Mouse (Mus musculus) liver, embryonic 13.5 days (tissue): ENCODE results near the gene Cep41. TPM values are rescaled to one million over a fixed set of nuclear protein-coding genes. Genes with fewer than 3 reads are reported as not detected.
A peak's percentile ranks its signal among the peaks of the same experiment; 100 is the strongest.

Experiments used
- ATAC-seq: fragments of 200-750 bp; cut with Nextera tagmentation; 2 replicates; pipeline ENCODE4 v1.8.0; 2017; ENCODE audit warnings: low read depth, mild to moderate bottlenecking, moderate number of reproducible peaks, moderate library complexity
- DNase-seq: peaks from one replicate; pipeline ENCODE4 v3.0.0; 2022
- H3K27ac ChIP-seq: fragments of 300-500 bp; sonication (generic); 2 replicates; pipeline ENCODE4 v1.5.1; 2015; ENCODE audit warnings: moderate library complexity, mild to moderate bottlenecking, inconsistent platforms
- H3K27me3 ChIP-seq: fragments of 300-500 bp; sonication (generic); 2 replicates; pipeline ENCODE4 v1.6.1; 2015; ENCODE audit warnings: mild to moderate bottlenecking, inconsistent platforms
- H3K36me3 ChIP-seq: fragments of 300-500 bp; sonication (generic); 2 replicates; pipeline ENCODE4 v1.6.1; 2015; ENCODE audit warnings: mild to moderate bottlenecking, inconsistent platforms
- H3K4me1 ChIP-seq: fragments of 300-500 bp; sonication (generic); replicated peaks from 2 replicates; pipeline ENCODE4 v1.6.1; 2015; ENCODE audit warnings: inconsistent platforms
- H3K4me2 ChIP-seq: fragments of 300-500 bp; sonication (generic); 2 replicates; pipeline ENCODE4 v1.6.1; 2015; ENCODE audit warnings: inconsistent platforms, mild to moderate bottlenecking, moderate library complexity
- H3K4me3 ChIP-seq: fragments of 300-500 bp; sonication (generic); replicated peaks from 2 replicates; pipeline ENCODE4 v1.5.1; 2015; ENCODE audit warnings: mild to moderate bottlenecking, inconsistent platforms
- H3K9ac ChIP-seq: fragments of 300-500 bp; sonication (generic); 2 replicates; pipeline ENCODE4 v1.6.1; 2015; ENCODE audit warnings: mild to moderate bottlenecking, inconsistent platforms
- H3K9me3 ChIP-seq: fragments of 300-500 bp; sonication (generic); replicated peaks from 2 replicates; pipeline ENCODE4 v1.6.1; 2016; ENCODE audit warnings: inconsistent platforms
- WGBS: fragments of 180-500 bp; shearing (Covaris S2); methylation state at CpG from one replicate; pipeline ENCODE4 v1.1.7; 2015; ENCODE audit not compliant: insufficient replicate concordance; 5-methylcytosine and 5-hydroxymethylcytosine counted together
- polyA plus RNA-seq: library from polyadenylated mRNA; unstranded; fragments of >200 nt; fragmentation: Nextera tagmentation; extraction: Ambion mirVana; gene quantifications from 2 replicates; pipeline ENCODE4 v1.2.1, GENCODE M21; 2015

The Cep41 gene
- polyA plus RNA-seq, 1 experiment from 2014 or later = 5.2 TPM

- H3K4me3 ChIP-seq = no peak overlapping the region
- no peaks in the 10 kb centered on the region for H3K36me3 ChIP-seq
- no peak for DNase-seq
- H3K9ac ChIP-seq = no peak overlapping the region
- ATAC-seq = no peak
- H3K27me3 ChIP-seq = peaks cover 68% of the 10 kb centered on the region
- 53% methylated on average over 18 of the region's 18 CpGs for WGBS
- H3K4me2 ChIP-seq = no peak overlapping the region
- H3K9me3 ChIP-seq = peaks cover 12% of the 10 kb centered on the region
- no peaks in the 10 kb centered on the region for H3K4me1 ChIP-seq
- H3K27ac ChIP-seq = no peak overlapping the region
These were observed 39.1 kb upstream of the Cep41 start for GRCm38 (mm10) chr6:30732571-30733130.

- ATAC-seq (no peak), DNase-seq (no peak)
- Histone ChIP-seq H3K4me1 (no peaks in the 10 kb centered on the region), H3K4me2 (no peak overlapping the region), H3K27ac (no peak overlapping the region), H3K9me3 (no peaks in the 10 kb centered on the region; the same call in 1 of the 2 replicates), H3K27me3 (peaks cover 45% of the 10 kb centered on the region), H3K4me3 (no peak overlapping the region), H3K9ac (no peak overlapping the region), H3K36me3 (no peaks in the 10 kb centered on the region)
- WGBS = 54% methylated on average over 12 of the region's 12 CpGs
These were observed 36.9 kb upstream of the Cep41 start for GRCm38 (mm10) chr6:30730301-30730971.

- DNase-seq (no peak), ATAC-seq (no peak)
- WGBS = 63% methylated on average over 7 of the region's 7 CpGs
- H3K4me1 ChIP-seq = no peaks in the 10 kb centered on the region
- no peaks in the 10 kb centered on the region for H3K9me3 ChIP-seq
- H3K27me3 ChIP-seq = no peaks in the 10 kb centered on the region
- no peaks in the 10 kb centered on the region for H3K36me3 ChIP-seq
- H3K27ac ChIP-seq = no peak within 1 kb of the TSS
- H3K4me3 ChIP-seq = no peak within 1 kb of the TSS
- no peak within 1 kb of the TSS for H3K4me2 ChIP-seq
- no peak within 1 kb of the TSS for H3K9ac ChIP-seq
These were observed 29.8 kb upstream of the Cep41 start, which contains the start of gene Mest for GRCm38 (mm10) chr6:30723331-30723730. TSS of gene Mest (plus strand) at chr6:30723547.

- no peaks in the 10 kb centered on the region for H3K4me1 ChIP-seq
- H3K9ac ChIP-seq = no peak overlapping the region
- H3K27me3 ChIP-seq = no peaks in the 10 kb centered on the region
- H3K27ac ChIP-seq = no peak overlapping the region
- H3K9me3 ChIP-seq = no peaks in the 10 kb centered on the region
- WGBS = 63% methylated on average over 4 of the region's 4 CpGs
- ATAC-seq (no peak), DNase-seq (no peak)
- H3K36me3 ChIP-seq = no peaks in the 10 kb centered on the region
- H3K4me2 ChIP-seq = no peak overlapping the region
- no peak overlapping the region for H3K4me3 ChIP-seq
These were observed 29.0 kb upstream of the Cep41 start for GRCm38 (mm10) chr6:30722385-30723164.

GRCm38 (mm10) chr6:30716796-30717195 is 23.2 kb upstream of the Cep41 start:
- no peak overlapping the region for H3K27ac ChIP-seq
- WGBS = 79% methylated on average over 7 of the region's 7 CpGs
- H3K9me3 ChIP-seq = no peaks in the 10 kb centered on the region
- no peaks in the 10 kb centered on the region for H3K36me3 ChIP-seq
- H3K9ac ChIP-seq = no peak overlapping the region
- H3K4me3 ChIP-seq = no peak overlapping the region
- H3K4me2 ChIP-seq = no peak overlapping the region
- H3K27me3 ChIP-seq = no peaks in the 10 kb centered on the region
- H3K4me1 ChIP-seq = peaks cover 12% of the 10 kb centered on the region
- DNase-seq (no peak), ATAC-seq (no peak)

GRCm38 (mm10) chr6:30714891-30715471 is 21.4 kb upstream of the Cep41 start:
- H3K9me3 ChIP-seq = no peaks in the 10 kb centered on the region
- DNase-seq = no peak
- H3K27ac ChIP-seq = no peak overlapping the region

GRCm38 (mm10) chr6:30713896-30714295 is 20.3 kb upstream of the Cep41 start:
- Histone ChIP-seq H3K9ac (no peak overlapping the region), H3K9me3 (no peaks in the 10 kb centered on the region), H3K4me1 (peaks cover 20% of the 10 kb centered on the region), H3K36me3 (no peaks in the 10 kb centered on the region), H3K4me2 (no peak overlapping the region), H3K4me3 (no peak overlapping the region), H3K27me3 (no peaks in the 10 kb centered on the region), H3K27ac (no peak overlapping the region)
- ATAC-seq (no peak), DNase-seq (no peak)
- 70% methylated on average over 11 of the region's 11 CpGs for WGBS

More at GRCm38 (mm10) chr6:30714891-30715471, 21.4 kb upstream of the Cep41 start:
- no peaks in the 10 kb centered on the region for H3K27me3 ChIP-seq
- WGBS = 74% methylated on average over 5 of the region's 5 CpGs
- peaks cover 20% of the 10 kb centered on the region for H3K4me1 ChIP-seq
- no peaks in the 10 kb centered on the region for H3K36me3 ChIP-seq
- H3K4me3 ChIP-seq = no peak overlapping the region
- no peak overlapping the region for H3K9ac ChIP-seq
- H3K4me2 ChIP-seq = no peak overlapping the region
- ATAC-seq = no peak

GRCm38 (mm10) chr6:30713455-30713854 is 19.9 kb upstream of the Cep41 start:
- no peak overlapping the region for H3K4me3 ChIP-seq
- no peak for ATAC-seq

GRCm38 (mm10) chr6:30712484-30712883 is 18.9 kb upstream of the Cep41 start:
- ATAC-seq = peak; percentile 57

More at GRCm38 (mm10) chr6:30713455-30713854, 19.9 kb upstream of the Cep41 start:
- no peaks in the 10 kb centered on the region for H3K36me3 ChIP-seq
- 39% methylated on average over 6 of the region's 6 CpGs for WGBS
- no peaks in the 10 kb centered on the region for H3K9me3 ChIP-seq
- H3K9ac ChIP-seq = no peak overlapping the region
- H3K4me1 ChIP-seq = peaks cover 20% of the 10 kb centered on the region
- no peaks in the 10 kb centered on the region for H3K27me3 ChIP-seq
- H3K27ac ChIP-seq = no peak overlapping the region
- no peak overlapping the region for H3K4me2 ChIP-seq
- no peak for DNase-seq

GRCm38 (mm10) chr6:30711365-30711763 is 17.8 kb upstream of the Cep41 start:
- 49% methylated on average over 10 of the region's 10 CpGs for WGBS
- no peak overlapping the region for H3K4me3 ChIP-seq
- no peak for ATAC-seq
- H3K4me1 ChIP-seq = peaks cover 20% of the 10 kb centered on the region
- no peak for DNase-seq
- H3K27me3 ChIP-seq = no peaks in the 10 kb centered on the region
- H3K9me3 ChIP-seq = no peaks in the 10 kb centered on the region
- H3K27ac ChIP-seq = no peak overlapping the region
- H3K36me3 ChIP-seq = no peaks in the 10 kb centered on the region
- H3K4me2 ChIP-seq = no peak overlapping the region
- no peak overlapping the region for H3K9ac ChIP-seq

More at GRCm38 (mm10) chr6:30712484-30712883, 18.9 kb upstream of the Cep41 start:
- DNase-seq = no peak
- H3K4me2 ChIP-seq = no peak overlapping the region
- H3K27ac ChIP-seq = peak overlapping the region; percentile 23; the same call in 1 of the 2 replicates
- peaks cover 20% of the 10 kb centered on the region for H3K4me1 ChIP-seq
- H3K36me3 ChIP-seq = no peaks in the 10 kb centered on the region
- 21% methylated on average over 7 of the region's 7 CpGs for WGBS
- H3K9me3 ChIP-seq = no peaks in the 10 kb centered on the region
- no peak overlapping the region for H3K9ac ChIP-seq
- no peaks in the 10 kb centered on the region for H3K27me3 ChIP-seq
- no peak overlapping the region for H3K4me3 ChIP-seq
